Mouse (Mus musculus): Measurements from ENCODE around the gene Phf5a. TPM values are rescaled to one million over a fixed set of nuclear protein-coding genes. Genes with fewer than 3 reads are reported as not detected.

The Phf5a gene
- polyA plus RNA-seq, 1 experiment from 2014 or later, result 24.7 TPM

GRCm38 (mm10) chr15:81860471-81861135 is 11.1 kb downstream of the Phf5a start:
- Histone ChIP-seq H3K36me3 (ENCODE audit: inconsistent target) (peaks cover 9% of the 10 kb centered on the region), H3K79me2 (ENCODE audit: inconsistent target) (peaks cover 27% of the 10 kb centered on the region), H3K27ac (peak overlapping the region; percentile 52), H3K4me3 (ENCODE audit: inconsistent target) (peak overlapping the region; percentile 93; the same call in 1 of the 2 replicates)
- whole genome bisulfite sequencing (ENCODE audit: missing documents), result 23% methylated on average over 8 of the region's 8 CpGs

GRCm38 (mm10) chr15:81859330-81860255 is 12.1 kb downstream of the Phf5a start:
- Histone ChIP-seq H3K27ac (peak overlapping the region; percentile 93), H3K4me3 (ENCODE audit: inconsistent target) (peak overlapping the region; percentile 93), H3K79me2 (ENCODE audit: inconsistent target) (peaks cover 37% of the 10 kb centered on the region), H3K36me3 (ENCODE audit: inconsistent target) (peaks cover 6% of the 10 kb centered on the region; the same call in 1 of the 2 replicates)
- WGBS (ENCODE audit: missing documents), result under 1% methylated on average over 38 of the region's 39 CpGs

- peaks cover 13% of the 10 kb centered on the region; the same call in 1 of the 2 replicates for H3K36me3 ChIP-seq (ENCODE audit: inconsistent target)
- peak within 1 kb of the TSS; percentile 93 for H3K27ac ChIP-seq
- under 1% methylated on average over 44 of the region's 44 CpGs for WGBS (ENCODE audit: missing documents)
- H3K79me2 ChIP-seq (ENCODE audit: inconsistent target), result peaks cover 46% of the 10 kb centered on the region
- H3K4me3 ChIP-seq (ENCODE audit: inconsistent target), result peak within 1 kb of the TSS; percentile 93
These were observed 13.0 kb downstream of the Phf5a start, which contains the start of gene Tob2 for GRCm38 (mm10) chr15:81858517-81859329. TSS of gene Tob2 (minus strand) at chr15:81858796.

- Histone ChIP-seq H3K79me2 (ENCODE audit: inconsistent target) (peaks cover 52% of the 10 kb centered on the region), H3K27ac (peak overlapping the region; percentile 93), H3K36me3 (ENCODE audit: inconsistent target) (peaks cover 15% of the 10 kb centered on the region; the same call in 1 of the 2 replicates), H3K4me3 (ENCODE audit: inconsistent target) (peak overlapping the region; percentile 93)
- WGBS (ENCODE audit: missing documents), result 0% methylated on average over 23 of the region's 23 CpGs
These were observed 13.6 kb downstream of the Phf5a start for GRCm38 (mm10) chr15:81858138-81858516.

GRCm38 (mm10) chr15:81857724-81858116 is 14.0 kb downstream of the Phf5a start:
- WGBS (ENCODE audit: missing documents), result 2% methylated on average over 33 of the region's 33 CpGs
- peak overlapping the region; percentile 93 for H3K27ac ChIP-seq
- peak overlapping the region; percentile 93 for H3K4me3 ChIP-seq (ENCODE audit: inconsistent target)
- peaks cover 56% of the 10 kb centered on the region for H3K79me2 ChIP-seq (ENCODE audit: inconsistent target)
- peaks cover 15% of the 10 kb centered on the region; the same call in 1 of the 2 replicates for H3K36me3 ChIP-seq (ENCODE audit: inconsistent target)

- WGBS (ENCODE audit: missing documents), result under 1% methylated on average over 14 of the region's 14 CpGs
These were observed 14.6 kb downstream of the Phf5a start for GRCm38 (mm10) chr15:81856938-81857723.

GRCm38 (mm10) chr15:81856030-81856790 is 15.5 kb downstream of the Phf5a start:
- Histone ChIP-seq H3K4me3 (ENCODE audit: inconsistent target) (peak overlapping the region; percentile 93), H3K36me3 (ENCODE audit: inconsistent target) (peaks cover 15% of the 10 kb centered on the region; the same call in 1 of the 2 replicates), H3K27ac (peak overlapping the region; percentile 93), H3K79me2 (ENCODE audit: inconsistent target) (peaks cover 71% of the 10 kb centered on the region)
- WGBS (ENCODE audit: missing documents), result under 1% methylated on average over 22 of the region's 28 CpGs

More at GRCm38 (mm10) chr15:81856938-81857723, 14.6 kb downstream of the Phf5a start:
- peak overlapping the region; percentile 93 for H3K4me3 ChIP-seq (ENCODE audit: inconsistent target)
- peaks cover 15% of the 10 kb centered on the region; the same call in 1 of the 2 replicates for H3K36me3 ChIP-seq (ENCODE audit: inconsistent target)
- peaks cover 62% of the 10 kb centered on the region for H3K79me2 ChIP-seq (ENCODE audit: inconsistent target)
- H3K27ac ChIP-seq, result peak overlapping the region; percentile 93

- peaks cover 100% of the 10 kb centered on the region for H3K79me2 ChIP-seq (ENCODE audit: inconsistent target)
- WGBS (ENCODE audit: missing documents), result 76% methylated on average over 7 of the region's 7 CpGs
- H3K27ac ChIP-seq, result no peak overlapping the region
- H3K4me3 ChIP-seq (ENCODE audit: inconsistent target), result no peak overlapping the region
- peaks cover 41% of the 10 kb centered on the region for H3K36me3 ChIP-seq (ENCODE audit: inconsistent target)
These were observed 18.6 kb downstream of the Phf5a start for GRCm38 (mm10) chr15:81853081-81853480.

- Histone ChIP-seq H3K36me3 (ENCODE audit: inconsistent target) (peaks cover 44% of the 10 kb centered on the region), H3K4me3 (ENCODE audit: inconsistent target) (no peak overlapping the region), H3K79me2 (ENCODE audit: inconsistent target) (peaks cover 100% of the 10 kb centered on the region), H3K27ac (no peak overlapping the region)
- 66% methylated on average over 9 of the region's 9 CpGs for WGBS (ENCODE audit: missing documents)
These were observed 19.2 kb downstream of the Phf5a start for GRCm38 (mm10) chr15:81852411-81853000.

GRCm38 (mm10) chr15:81851375-81851774 is 20.3 kb downstream of the Phf5a start:
- H3K4me3 ChIP-seq (ENCODE audit: inconsistent target), result no peak overlapping the region
- H3K79me2 ChIP-seq (ENCODE audit: inconsistent target), result peaks cover 94% of the 10 kb centered on the region
- 12% methylated on average over 11 of the region's 15 CpGs for WGBS (ENCODE audit: missing documents)
- H3K36me3 ChIP-seq (ENCODE audit: inconsistent target), result peaks cover 44% of the 10 kb centered on the region
- no peak overlapping the region for H3K27ac ChIP-seq

- WGBS (ENCODE audit: missing documents), result 75% methylated on average over 14 of the region's 14 CpGs
- no peak overlapping the region for H3K4me3 ChIP-seq (ENCODE audit: inconsistent target)
- H3K36me3 ChIP-seq (ENCODE audit: inconsistent target), result peaks cover 44% of the 10 kb centered on the region
- no peak overlapping the region for H3K27ac ChIP-seq
- H3K79me2 ChIP-seq (ENCODE audit: inconsistent target), result peaks cover 87% of the 10 kb centered on the region
These were observed 21.0 kb downstream of the Phf5a start for GRCm38 (mm10) chr15:81850718-81851117.

- WGBS (ENCODE audit: missing documents), result 88% methylated on average over 9 of the region's 9 CpGs
- Histone ChIP-seq H3K79me2 (ENCODE audit: inconsistent target) (peaks cover 71% of the 10 kb centered on the region), H3K4me3 (ENCODE audit: inconsistent target) (no peak overlapping the region), H3K36me3 (ENCODE audit: inconsistent target) (peaks cover 36% of the 10 kb centered on the region), H3K27ac (no peak overlapping the region)
These were observed 22.6 kb downstream of the Phf5a start for GRCm38 (mm10) chr15:81849104-81849503.
